Mouse (Mus musculus) hindbrain, embryonic 13.5 days (tissue): Measurements from ENCODE around the gene Loxl1. TPM values are rescaled to one million over a fixed set of nuclear protein-coding genes. Genes with fewer than 3 reads are reported as not detected.

ENCODE experiments used
- ATAC-seq: fragments of 200-750 bp; cut with Nextera tagmentation; 2 replicates; pipeline ENCODE4 v1.8.0; 2017; ENCODE audit warnings: moderate TSS enrichment; ENCODE audit not compliant: low FRiP score
- H3K27ac ChIP-seq: fragments of 300-500 bp; sonication (generic); 2 replicates; pipeline ENCODE4 v1.5.1; 2015; ENCODE audit warnings: inconsistent platforms, mild to moderate bottlenecking, moderate library complexity
- H3K27me3 ChIP-seq: fragments of 300-500 bp; sonication (generic); 2 replicates; pipeline ENCODE4 v1.6.1; 2015; ENCODE audit warnings: mild to moderate bottlenecking, inconsistent platforms
- H3K36me3 ChIP-seq: fragments of 300-500 bp; sonication (generic); 2 replicates; pipeline ENCODE4 v1.6.1; 2015; ENCODE audit warnings: mild to moderate bottlenecking, inconsistent platforms
- H3K4me1 ChIP-seq: fragments of 300-500 bp; sonication (generic); replicated peaks from 2 replicates; pipeline ENCODE4 v1.6.1; 2015; ENCODE audit warnings: inconsistent platforms
- H3K4me2 ChIP-seq: fragments of 300-500 bp; sonication (generic); 2 replicates; pipeline ENCODE4 v1.6.1; 2015; ENCODE audit warnings: inconsistent platforms, mild to moderate bottlenecking, moderate library complexity
- H3K4me3 ChIP-seq: fragments of 300-500 bp; sonication (generic); 2 replicates; pipeline ENCODE4 v1.5.1; 2015; ENCODE audit warnings: mild to moderate bottlenecking, inconsistent platforms
- H3K9ac ChIP-seq: fragments of 300-500 bp; sonication (generic); 2 replicates; pipeline ENCODE4 v1.6.1; 2015; ENCODE audit warnings: mild to moderate bottlenecking, inconsistent platforms
- H3K9me3 ChIP-seq: fragments of 300-500 bp; sonication (generic); 2 replicates; pipeline ENCODE4 v1.6.1; 2016; ENCODE audit warnings: inconsistent platforms
- WGBS: fragments of 180-500 bp; shearing (Covaris S2); methylation state at CpG from one replicate; pipeline ENCODE4 v1.1.7; 2015; 5-methylcytosine and 5-hydroxymethylcytosine counted together
- polyA plus RNA-seq: library from polyadenylated mRNA; unstranded; fragments of >200 nt; fragmentation: Nextera tagmentation; extraction: Ambion mirVana; gene quantifications from 2 replicates; pipeline ENCODE4 v1.2.1, GENCODE M21; 2015

Gene Loxl1
- polyA plus RNA-seq, 1 experiment from 2014 or later = 8.1 TPM

DNA sequence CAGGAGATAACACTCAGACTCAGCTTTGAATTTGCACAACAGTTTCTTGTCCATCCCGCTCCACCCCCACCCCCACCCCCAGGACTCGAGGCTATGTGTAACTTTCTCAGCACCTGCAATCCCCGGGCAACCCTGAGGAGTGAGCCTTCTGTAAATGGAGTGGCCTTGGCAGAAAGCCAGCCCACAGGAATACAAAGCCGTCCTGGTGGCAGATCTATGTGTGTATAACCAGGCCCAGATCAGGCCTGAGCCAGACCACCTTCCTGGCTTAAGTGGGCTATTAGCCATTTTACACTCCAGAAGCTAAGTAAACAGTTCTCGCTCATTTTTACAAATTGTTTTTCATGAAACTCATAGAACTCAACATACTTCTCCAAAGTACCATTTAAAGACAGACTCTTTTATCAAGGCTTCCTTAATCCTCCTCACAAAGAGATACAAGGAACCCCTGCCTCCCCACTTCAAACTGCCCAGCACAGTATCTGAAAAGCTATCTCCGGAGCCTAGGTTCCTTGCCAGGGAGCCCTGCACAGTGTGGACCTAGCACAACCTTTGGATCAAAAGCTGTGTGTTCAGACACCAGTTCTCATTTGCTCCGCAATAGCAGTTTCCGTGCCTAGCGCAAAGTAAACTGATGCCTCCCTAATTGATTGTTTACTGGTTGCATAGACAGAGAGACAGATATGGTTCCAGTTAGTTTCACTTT lies 71.1 kb downstream of the Loxl1 start:
- no peak overlapping the region for H3K9ac ChIP-seq
- H3K4me2 ChIP-seq = no peak overlapping the region
- no peaks in the 10 kb centered on the region for H3K36me3 ChIP-seq
- WGBS = 54% methylated on average over 9 of the region's 9 CpGs
- H3K4me1 ChIP-seq = peaks cover 22% of the 10 kb centered on the region
- ATAC-seq = 0 out of 2 replicates have a peak, but pooled peaks have one; percentile 39
- H3K27ac ChIP-seq = peak overlapping the region; percentile 35; the same call in 1 of the 2 replicates
- H3K9me3 ChIP-seq = no peaks in the 10 kb centered on the region
- no peaks in the 10 kb centered on the region for H3K27me3 ChIP-seq
- no peak overlapping the region for H3K4me3 ChIP-seq

Other genes with a start within 250 kb of the Loxl1 start
- gene Stra6, start 249.4 kb downstream of the Loxl1 start, polyA plus RNA-seq = 19.1 and 20.1 TPM in 2 replicates
- 0.81 and 0.91 TPM in 2 replicates for gene Ccdc33, start 194.4 kb downstream of the Loxl1 start, polyA plus RNA-seq
- gene Islr, start 108.9 kb downstream of the Loxl1 start, polyA plus RNA-seq = 40.9 and 43.7 TPM in 2 replicates
- 11.1 and 11.3 TPM in 2 replicates for gene Islr2, start 108.9 kb downstream of the Loxl1 start, polyA plus RNA-seq
- 4.0 and 4.7 TPM in 2 replicates for gene Pml, start 63.4 kb downstream of the Loxl1 start, polyA plus RNA-seq
- gene Stoml1, start 60.0 kb downstream of the Loxl1 start, polyA plus RNA-seq = 105 and 116 TPM in 2 replicates
- gene Tbc1d21, start 57.3 kb upstream of the Loxl1 start, polyA plus RNA-seq = not detected in 2 replicates
- gene Insyn1, start 175.4 kb upstream of the Loxl1 start, polyA plus RNA-seq = 5.0 and 6.8 TPM in 2 replicates
- 34.1 and 34.4 TPM in 2 replicates for gene Cd276, start 242.3 kb upstream of the Loxl1 start, polyA plus RNA-seq